Mouse (Mus musculus) effector memory CD4-positive, alpha-beta T cell, adult 5 months (primary cell): Measurements from ENCODE around the gene Bank1. TPM values are rescaled to one million over a fixed set of nuclear protein-coding genes. Genes with fewer than 3 reads are reported as not detected.

Experiments used
- polyA plus RNA-seq: library from polyadenylated mRNA; unstranded; fragments of 100-300 nt; shearing (Covaris generic); gene quantifications from one replicate; pipeline ENCODE4 v1.2.1, GENCODE M21; 2017

The Bank1 gene
- polyA plus RNA-seq, result 0.54 TPM

GRCm38 (mm10) chr3:136325783-136326182 lies at the start of gene Bank1:
TSS of gene Bank1 (minus strand) at chr3:136326066.

